Mouse (Mus musculus): Measurements from ENCODE around the gene Clmp.
"Not testable (repeated sequence)": the region's sequence is repeated elsewhere in the genome, so short reads cannot be mapped to it uniquely, and the experiment has no call there.

The Clmp gene

GRCm38 (mm10) chr9:40731591-40732048 is 45.9 kb downstream of the Clmp start:
- DNase-seq (ENCODE audit: low read depth): peak; percentile 56

GRCm38 (mm10) chr9:40732302-40732701 is 46.5 kb downstream of the Clmp start:
- DNase-seq (ENCODE audit: low read depth): peak; percentile 48

- no peak for DNase-seq (ENCODE audit: low read depth)
These were observed 51.4 kb downstream of the Clmp start for GRCm38 (mm10) chr9:40737117-40737516.

GRCm38 (mm10) chr9:40743525-40744034 is 57.8 kb downstream of the Clmp start:
- DNase-seq (ENCODE audit: low read depth): no peak

- DNase-seq (ENCODE audit: low read depth): no peak
These were observed 58.5 kb downstream of the Clmp start for GRCm38 (mm10) chr9:40744233-40744632.

- DNase-seq (ENCODE audit: low read depth): peak; percentile 72
These were observed 61.0 kb downstream of the Clmp start for GRCm38 (mm10) chr9:40746796-40747195.

- no peak for DNase-seq (ENCODE audit: low read depth)
These were observed 61.5 kb downstream of the Clmp start for GRCm38 (mm10) chr9:40747249-40747648.

- peak; percentile 79 for DNase-seq (ENCODE audit: low read depth)
These were observed 64.3 kb downstream of the Clmp start for GRCm38 (mm10) chr9:40749832-40750620.

- no peak for DNase-seq (ENCODE audit: low read depth)
These were observed 66.0 kb downstream of the Clmp start for GRCm38 (mm10) chr9:40751749-40752148.

GRCm38 (mm10) chr9:40756401-40756800 is 70.6 kb downstream of the Clmp start:
- DNase-seq (ENCODE audit: low read depth): peak; percentile 76

GRCm38 (mm10) chr9:40757105-40757626 is 71.4 kb downstream of the Clmp start:
- DNase-seq (ENCODE audit: low read depth): peak; percentile 87

- DNase-seq (ENCODE audit: low read depth): peak; percentile 92
These were observed 72.0 kb downstream of the Clmp start for GRCm38 (mm10) chr9:40757685-40758270.

GRCm38 (mm10) chr9:40762354-40762753 is 76.6 kb downstream of the Clmp start:
- no peak for DNase-seq (ENCODE audit: low read depth)

GRCm38 (mm10) chr9:40764887-40765580 is 79.3 kb downstream of the Clmp start:
- peak; percentile 60 for DNase-seq (ENCODE audit: low read depth)

GRCm38 (mm10) chr9:40765581-40765940 is 79.8 kb downstream of the Clmp start:
- no peak for DNase-seq (ENCODE audit: low read depth)

GRCm38 (mm10) chr9:40766058-40766605 is 80.4 kb downstream of the Clmp start:
- DNase-seq (ENCODE audit: low read depth): no peak

GRCm38 (mm10) chr9:40767946-40768345 is 82.2 kb downstream of the Clmp start:
- peak; percentile 57 for DNase-seq (ENCODE audit: low read depth)

- no peak for DNase-seq (ENCODE audit: low read depth)
These were observed 86.5 kb downstream of the Clmp start for GRCm38 (mm10) chr9:40772246-40772645.

GRCm38 (mm10) chr9:40773142-40773541 is 87.4 kb downstream of the Clmp start:
- not testable (repeated sequence) for DNase-seq (ENCODE audit: low read depth)

- DNase-seq (ENCODE audit: low read depth): no peak
These were observed 88.1 kb downstream of the Clmp start for GRCm38 (mm10) chr9:40773869-40774268.

GRCm38 (mm10) chr9:40776044-40776443 is 90.3 kb downstream of the Clmp start:
- no peak for DNase-seq (ENCODE audit: low read depth)
